Mouse (Mus musculus): ENCODE data around the gene Usp29. TPM values are rescaled to one million over a fixed set of nuclear protein-coding genes. Genes with fewer than 3 reads are reported as not detected.

Usp29 gene
- polyA plus RNA-seq, 1 experiment from 2014 or later, result 13.0 TPM

DNA sequence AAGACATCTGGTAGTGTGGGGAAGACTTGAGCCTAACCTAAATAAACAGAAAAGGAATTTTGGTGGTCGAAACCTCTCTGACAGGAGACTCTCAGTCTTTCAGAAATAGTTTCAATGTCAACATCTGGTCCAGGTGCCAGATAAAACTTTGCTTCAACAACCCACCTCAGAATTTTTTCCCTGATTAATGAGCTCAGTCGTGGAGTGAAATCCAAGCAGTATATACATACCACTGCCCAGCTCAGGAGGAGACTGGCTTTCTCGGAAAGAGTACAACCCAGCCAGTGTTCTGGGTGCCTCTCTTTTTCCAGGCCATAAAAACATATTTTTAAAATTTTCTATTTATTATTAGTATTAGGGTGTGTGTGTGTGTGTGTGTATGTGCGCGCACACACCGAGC, 89.9 kb downstream of the Usp29 start:
- H3K4me1 ChIP-seq (ENCODE audit: control insufficient read depth, insufficient read depth, low read length), result no peaks in the 10 kb centered on the region
- DNase-seq (ENCODE audit: low spot score) (no peak), ATAC-seq (ENCODE audit: insufficient read depth, low FRiP score, low TSS enrichment) (no peak)
- H3K4me3 ChIP-seq (ENCODE audit: low read depth, low read length), result no peak overlapping the region
- 76% methylated on average over 6 of the region's 6 CpGs for WGBS
- no peak overlapping the region for H3K27ac ChIP-seq (ENCODE audit: low read depth, low read length)
- no peaks in the 10 kb centered on the region for H3K36me3 ChIP-seq (ENCODE audit: control insufficient read depth, insufficient read depth, low read length)
- no peak overlapping the region for H3K9ac ChIP-seq (ENCODE audit: low read length)
- H3K27me3 ChIP-seq (ENCODE audit: control insufficient read depth, insufficient read depth, low read length), result no peaks in the 10 kb centered on the region
- no peaks in the 10 kb centered on the region for H3K9me3 ChIP-seq (ENCODE audit: control insufficient read depth, low read length)
- no peak overlapping the region for H3K4me2 ChIP-seq (ENCODE audit: low read depth)

DNA sequence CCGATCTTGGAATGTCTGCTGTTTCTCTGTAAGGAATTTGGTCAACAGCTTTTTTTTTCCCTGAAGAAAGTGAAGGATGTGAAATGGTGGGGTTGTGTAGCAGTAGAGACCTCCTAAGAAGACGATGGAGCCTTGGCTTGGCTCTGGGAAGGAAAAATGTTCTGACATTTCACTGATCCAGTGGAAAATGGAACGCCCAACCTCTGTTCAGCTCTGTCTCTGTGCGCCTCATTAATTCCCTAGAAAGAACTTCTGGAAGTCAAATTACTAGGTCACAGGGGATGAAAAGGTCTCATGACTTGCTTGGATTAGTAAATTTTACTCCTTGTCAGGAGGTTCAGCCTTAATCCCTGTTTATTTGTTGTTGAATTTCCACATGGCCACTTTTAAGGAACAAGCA, 92.3 kb downstream of the Usp29 start:
- ATAC-seq (ENCODE audit: insufficient read depth, low FRiP score, low TSS enrichment) (no peak), DNase-seq (ENCODE audit: low spot score) (no peak)
- Histone ChIP-seq H3K4me3 (ENCODE audit: low read depth, low read length) (no peak overlapping the region), H3K9ac (ENCODE audit: low read length) (no peak overlapping the region), H3K36me3 (ENCODE audit: control insufficient read depth, insufficient read depth, low read length) (no peaks in the 10 kb centered on the region), H3K9me3 (ENCODE audit: control insufficient read depth, low read length) (no peaks in the 10 kb centered on the region), H3K4me1 (ENCODE audit: control insufficient read depth, insufficient read depth, low read length) (no peaks in the 10 kb centered on the region), H3K4me2 (ENCODE audit: low read depth) (no peak overlapping the region), H3K27me3 (ENCODE audit: control insufficient read depth, insufficient read depth, low read length) (no peaks in the 10 kb centered on the region), H3K27ac (ENCODE audit: low read depth, low read length) (no peak overlapping the region)
- WGBS, result 28% methylated on average over 4 of the region's 4 CpGs

DNA sequence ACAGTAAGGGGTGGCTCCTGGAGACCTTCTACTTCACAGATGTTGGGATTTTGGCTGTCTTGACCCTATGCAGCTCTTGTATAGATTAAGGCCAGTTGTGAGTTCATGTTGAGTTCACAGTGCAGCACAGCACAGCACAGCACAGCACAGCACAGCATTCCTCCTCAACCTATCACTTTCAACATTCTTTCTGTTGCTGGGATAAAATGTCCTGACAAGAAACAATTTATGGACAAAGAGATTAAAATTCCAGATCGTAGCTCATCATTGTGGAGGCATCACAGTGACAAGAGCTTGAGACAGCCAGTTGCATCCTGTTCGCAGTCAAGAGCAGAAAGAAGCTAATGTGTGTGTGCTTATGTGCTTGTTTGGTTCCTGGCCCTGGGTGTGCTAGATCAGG, 93.3 kb downstream of the Usp29 start:
- no peak overlapping the region for H3K4me2 ChIP-seq (ENCODE audit: low read depth)
- no peaks in the 10 kb centered on the region for H3K4me1 ChIP-seq (ENCODE audit: control insufficient read depth, insufficient read depth, low read length)
- ATAC-seq (ENCODE audit: insufficient read depth, low FRiP score, low TSS enrichment) (no peak), DNase-seq (ENCODE audit: low spot score) (no peak)
- no peaks in the 10 kb centered on the region for H3K27me3 ChIP-seq (ENCODE audit: control insufficient read depth, insufficient read depth, low read length)
- WGBS, result 46% methylated on average over 2 of the region's 2 CpGs
- H3K9ac ChIP-seq (ENCODE audit: low read length), result no peak overlapping the region
- H3K36me3 ChIP-seq (ENCODE audit: control insufficient read depth, insufficient read depth, low read length), result no peaks in the 10 kb centered on the region
- H3K27ac ChIP-seq (ENCODE audit: low read depth, low read length), result no peak overlapping the region
- no peaks in the 10 kb centered on the region for H3K9me3 ChIP-seq (ENCODE audit: control insufficient read depth, low read length)
- H3K4me3 ChIP-seq (ENCODE audit: low read depth, low read length), result no peak overlapping the region

DNA sequence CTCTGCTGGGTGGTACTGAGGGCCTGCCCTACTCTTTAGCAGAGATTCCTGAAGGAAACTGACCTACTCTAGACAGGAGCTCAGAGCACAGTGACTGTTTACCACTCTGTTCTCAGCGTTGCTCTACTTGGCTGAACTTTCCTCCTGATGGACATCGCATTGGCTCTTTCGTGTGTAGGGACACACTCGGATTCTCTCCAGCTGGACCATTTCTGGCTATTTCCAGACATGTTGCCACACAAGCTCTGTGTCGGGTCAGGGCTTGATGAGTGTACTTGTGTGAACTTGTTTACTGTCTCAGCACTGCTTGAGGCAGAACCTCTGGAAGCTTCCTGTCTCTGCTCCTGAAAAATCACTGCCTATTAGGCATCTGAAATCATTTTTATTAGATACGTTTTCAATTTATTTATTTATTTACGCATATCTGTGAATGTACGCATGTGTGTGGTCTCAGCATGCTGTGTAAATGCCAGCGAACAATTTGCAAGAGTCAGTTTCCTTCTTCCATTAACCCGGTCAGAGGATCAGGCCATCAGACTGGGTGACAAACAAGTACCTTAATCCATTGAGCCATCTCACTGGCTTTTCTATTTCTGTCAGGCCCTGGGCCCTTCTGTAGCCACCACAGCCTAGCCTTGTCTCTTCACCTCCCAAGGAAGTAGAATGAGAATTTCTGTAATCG, 95.7 kb downstream of the Usp29 start:
- ATAC-seq (ENCODE audit: insufficient read depth, low FRiP score, low TSS enrichment) (no peak), DNase-seq (ENCODE audit: low spot score) (no peak)
- 92% methylated on average over 11 of the region's 11 CpGs for WGBS
- Histone ChIP-seq H3K4me1 (ENCODE audit: control insufficient read depth, insufficient read depth, low read length) (no peaks in the 10 kb centered on the region), H3K4me3 (ENCODE audit: low read depth, low read length) (no peak overlapping the region), H3K4me2 (ENCODE audit: low read depth) (no peak overlapping the region), H3K9me3 (ENCODE audit: control insufficient read depth, low read length) (no peaks in the 10 kb centered on the region), H3K27ac (ENCODE audit: low read depth, low read length) (no peak overlapping the region), H3K27me3 (ENCODE audit: control insufficient read depth, insufficient read depth, low read length) (no peaks in the 10 kb centered on the region), H3K9ac (ENCODE audit: low read length) (no peak overlapping the region), H3K36me3 (ENCODE audit: control insufficient read depth, insufficient read depth, low read length) (no peaks in the 10 kb centered on the region)

DNA sequence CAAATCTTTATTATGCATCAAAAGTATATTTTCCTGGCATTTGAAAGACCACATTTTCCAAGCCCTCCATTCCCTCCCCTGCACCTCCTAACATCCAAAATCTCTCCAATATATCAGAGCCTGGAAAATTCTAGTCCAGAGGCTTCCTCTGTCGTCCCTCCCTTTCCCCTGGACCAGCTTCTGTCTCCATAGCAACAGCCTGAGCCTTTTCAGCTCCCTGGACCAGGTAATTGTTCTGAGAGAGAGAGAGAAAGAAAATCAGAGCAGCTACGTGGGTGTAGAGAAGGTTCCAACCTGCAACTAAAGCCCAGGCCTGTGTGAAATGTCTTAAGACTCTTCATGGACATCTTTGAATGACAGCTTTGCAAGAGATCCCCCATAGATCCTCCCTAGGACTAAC, 98.8 kb downstream of the Usp29 start:
- H3K9me3 ChIP-seq (ENCODE audit: control insufficient read depth, low read length), result no peaks in the 10 kb centered on the region
- ATAC-seq (ENCODE audit: insufficient read depth, low FRiP score, low TSS enrichment) (no peak), DNase-seq (ENCODE audit: low spot score) (no peak)
- H3K27ac ChIP-seq (ENCODE audit: low read depth, low read length), result no peak overlapping the region
- H3K4me3 ChIP-seq (ENCODE audit: low read depth, low read length), result no peak overlapping the region
- H3K4me1 ChIP-seq (ENCODE audit: control insufficient read depth, insufficient read depth, low read length), result no peaks in the 10 kb centered on the region
- no peak overlapping the region for H3K4me2 ChIP-seq (ENCODE audit: low read depth)
- WGBS, result 17% methylated on average over 2 of the region's 2 CpGs
- H3K27me3 ChIP-seq (ENCODE audit: control insufficient read depth, insufficient read depth, low read length), result no peaks in the 10 kb centered on the region
- H3K9ac ChIP-seq (ENCODE audit: low read length), result no peak overlapping the region
- H3K36me3 ChIP-seq (ENCODE audit: control insufficient read depth, insufficient read depth, low read length), result no peaks in the 10 kb centered on the region

DNA sequence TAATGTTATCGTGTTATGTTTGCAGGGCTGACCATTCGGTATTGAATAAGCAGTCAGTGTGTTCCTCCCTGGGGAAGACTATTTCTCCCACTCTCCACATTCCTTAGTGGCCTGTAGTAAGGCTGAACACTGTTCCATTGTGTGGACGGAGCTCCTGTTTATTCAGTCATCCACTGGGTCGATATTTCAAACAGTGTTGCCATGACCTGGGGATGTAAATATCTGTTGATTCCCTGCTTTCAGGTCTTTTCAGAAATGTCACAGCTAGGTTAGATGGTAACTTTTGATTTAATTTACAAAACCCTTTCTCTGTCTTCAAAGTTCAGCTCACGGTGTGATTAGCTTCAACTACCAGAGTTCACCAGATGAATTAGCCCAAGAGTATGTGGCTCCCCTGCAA, 104.6 kb downstream of the Usp29 start:
- Histone ChIP-seq H3K4me1 (ENCODE audit: control insufficient read depth, insufficient read depth, low read length) (peaks cover 7% of the 10 kb centered on the region), H3K27ac (ENCODE audit: low read depth, low read length) (peak overlapping the region; percentile 53), H3K4me2 (ENCODE audit: low read depth) (no peak overlapping the region), H3K9ac (ENCODE audit: low read length) (no peak overlapping the region), H3K9me3 (ENCODE audit: control insufficient read depth, low read length) (no peaks in the 10 kb centered on the region), H3K4me3 (ENCODE audit: low read depth, low read length) (no peak overlapping the region), H3K36me3 (ENCODE audit: control insufficient read depth, insufficient read depth, low read length) (no peaks in the 10 kb centered on the region), H3K27me3 (ENCODE audit: control insufficient read depth, insufficient read depth, low read length) (no peaks in the 10 kb centered on the region)
- 47% methylated on average over 5 of the region's 5 CpGs for WGBS
- no peak for DNase-seq (ENCODE audit: low spot score)
- peak; percentile 58 for ATAC-seq (ENCODE audit: insufficient read depth, low FRiP score, low TSS enrichment)

DNA sequence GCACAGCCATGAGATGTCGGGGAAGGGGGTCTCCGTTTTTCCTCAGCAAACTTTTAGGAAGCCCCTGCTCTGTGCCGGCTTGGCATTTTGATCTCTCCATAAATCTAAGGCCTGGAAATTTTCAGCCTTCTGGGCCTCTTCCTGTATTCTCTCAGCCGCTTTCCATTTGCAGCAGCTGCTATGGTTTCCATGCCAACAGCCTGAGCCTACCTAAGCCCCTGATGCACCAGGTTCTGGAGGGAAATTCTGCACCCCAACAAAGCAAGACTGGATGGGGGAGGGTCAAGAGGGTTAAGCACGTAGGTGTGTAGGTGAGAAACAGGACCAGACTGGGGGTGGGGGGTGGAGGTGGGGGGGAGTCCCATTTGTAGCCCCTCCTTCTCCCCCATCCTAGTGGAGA, 105.0 kb downstream of the Usp29 start:
- Histone ChIP-seq H3K4me3 (ENCODE audit: low read depth, low read length) (no peak overlapping the region), H3K27me3 (ENCODE audit: control insufficient read depth, insufficient read depth, low read length) (no peaks in the 10 kb centered on the region), H3K27ac (ENCODE audit: low read depth, low read length) (peak overlapping the region; percentile 53), H3K4me2 (ENCODE audit: low read depth) (no peak overlapping the region), H3K9ac (ENCODE audit: low read length) (no peak overlapping the region), H3K36me3 (ENCODE audit: control insufficient read depth, insufficient read depth, low read length) (no peaks in the 10 kb centered on the region), H3K9me3 (ENCODE audit: control insufficient read depth, low read length) (no peaks in the 10 kb centered on the region), H3K4me1 (ENCODE audit: control insufficient read depth, insufficient read depth, low read length) (peaks cover 7% of the 10 kb centered on the region)
- WGBS, result 12% methylated on average over 5 of the region's 5 CpGs
- peak; percentile 77 for ATAC-seq (ENCODE audit: insufficient read depth, low FRiP score, low TSS enrichment)
- DNase-seq (ENCODE audit: low spot score), result peak; percentile 48

DNA sequence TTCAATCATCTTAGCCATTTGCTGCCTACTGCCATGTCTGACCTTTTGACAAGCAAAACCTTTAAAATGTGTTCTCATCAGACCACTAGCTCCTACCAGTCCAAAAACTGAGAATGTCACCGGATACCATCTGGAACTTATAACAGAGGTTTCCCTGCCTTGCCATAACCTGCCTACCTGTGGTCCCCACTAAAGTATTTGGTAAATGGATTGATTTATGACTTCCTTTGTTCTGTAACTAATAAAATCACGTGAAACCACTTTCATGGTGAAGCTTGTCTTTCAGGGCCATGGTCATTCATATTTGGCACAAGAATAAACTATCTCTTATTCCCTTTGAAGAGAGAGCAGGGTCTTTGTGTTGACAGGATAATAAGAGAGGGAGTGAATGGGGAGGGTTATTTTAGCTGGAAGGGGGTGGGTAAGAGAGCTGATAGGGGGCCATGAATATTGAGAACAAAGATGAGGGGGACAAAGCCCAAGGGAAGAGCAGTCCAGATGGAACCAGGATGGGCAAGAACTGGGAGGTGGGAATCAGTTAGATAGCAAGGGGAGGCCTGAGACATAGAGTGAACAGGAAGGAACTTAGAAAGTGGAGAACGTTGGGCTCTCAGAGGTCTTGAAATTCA, 107.0 kb downstream of the Usp29 start:
- DNase-seq (ENCODE audit: low spot score) (no peak), ATAC-seq (ENCODE audit: insufficient read depth, low FRiP score, low TSS enrichment) (no peak)
- Histone ChIP-seq H3K27me3 (ENCODE audit: control insufficient read depth, insufficient read depth, low read length) (no peaks in the 10 kb centered on the region), H3K9ac (ENCODE audit: low read length) (no peak overlapping the region), H3K9me3 (ENCODE audit: control insufficient read depth, low read length) (no peaks in the 10 kb centered on the region), H3K4me1 (ENCODE audit: control insufficient read depth, insufficient read depth, low read length) (peaks cover 7% of the 10 kb centered on the region), H3K4me3 (ENCODE audit: low read depth, low read length) (no peak overlapping the region), H3K36me3 (ENCODE audit: control insufficient read depth, insufficient read depth, low read length) (no peaks in the 10 kb centered on the region), H3K4me2 (ENCODE audit: low read depth) (no peak overlapping the region), H3K27ac (ENCODE audit: low read depth, low read length) (no peak overlapping the region)
- 40% methylated on average over 3 of the region's 3 CpGs for whole genome bisulfite sequencing

DNA sequence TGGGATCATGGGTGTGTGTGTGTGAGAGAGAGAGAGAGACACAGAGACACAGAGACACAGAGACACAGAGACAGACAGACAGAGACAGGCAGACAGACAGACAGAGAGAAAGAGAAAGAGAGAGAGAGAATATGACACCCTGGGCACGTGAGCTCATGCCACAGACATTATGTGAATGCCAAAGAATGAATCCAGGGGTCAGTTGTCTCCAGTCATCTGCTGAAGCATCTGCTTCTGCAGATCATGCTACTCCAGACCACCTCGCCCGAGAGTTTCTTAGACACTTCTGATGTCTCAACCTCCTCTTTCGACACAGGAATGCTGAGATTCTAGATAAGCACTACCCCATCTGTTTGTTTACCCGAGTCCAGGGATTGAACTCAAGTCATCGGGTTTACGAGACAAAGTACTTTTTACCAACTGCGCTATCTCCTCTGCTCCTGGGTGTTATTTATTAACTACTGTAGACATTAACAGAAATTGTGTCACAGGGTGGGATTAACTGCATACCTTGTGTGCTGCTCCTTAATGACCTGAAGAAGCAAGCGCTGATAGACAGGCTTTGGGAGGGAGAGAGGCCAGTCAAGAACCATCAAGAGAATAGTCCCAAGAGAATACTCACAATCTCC, 107.7 kb downstream of the Usp29 start:
- Histone ChIP-seq H3K9ac (ENCODE audit: low read length) (no peak overlapping the region), H3K9me3 (ENCODE audit: control insufficient read depth, low read length) (no peaks in the 10 kb centered on the region), H3K4me3 (ENCODE audit: low read depth, low read length) (no peak overlapping the region), H3K36me3 (ENCODE audit: control insufficient read depth, insufficient read depth, low read length) (no peaks in the 10 kb centered on the region), H3K4me1 (ENCODE audit: control insufficient read depth, insufficient read depth, low read length) (peaks cover 7% of the 10 kb centered on the region), H3K4me2 (ENCODE audit: low read depth) (no peak overlapping the region), H3K27me3 (ENCODE audit: control insufficient read depth, insufficient read depth, low read length) (no peaks in the 10 kb centered on the region), H3K27ac (ENCODE audit: low read depth, low read length) (no peak overlapping the region)
- ATAC-seq (ENCODE audit: insufficient read depth, low FRiP score, low TSS enrichment) (no peak), DNase-seq (ENCODE audit: low spot score) (no peak)
- 84% methylated on average over 9 of the region's 9 CpGs for WGBS

Data from neural tube, embryonic 11.5 days (tissue).